Mouse (Mus musculus) brain, embryonic 14.5 days (tissue): ENCODE measurements at regions not wholly inside any gene's neighbourhood (a gene's known extent, or its start where the extent isn't known, plus 50 kb on each side); places are given as distances from the start of the nearest gene placed in this dataset.

Experiments used
- DNase-seq: peaks from one replicate; pipeline ENCODE4 v3.0.0-alpha.2; 2011; ENCODE audit warnings: low read depth
- CTCF ChIP-seq: fragments of 200-500 bp; IDR thresholded peaks from 2 replicates; pipeline ENCODE4 v1.5.1; 2012; ENCODE audit warnings: inconsistent platforms, mild to moderate bottlenecking, moderate library complexity, borderline replicate concordance; ENCODE audit not compliant: insufficient read depth, insufficient read length; ENCODE audit errors: extremely low read depth
- POLR2A ChIP-seq: fragments of 200-500 bp; IDR thresholded peaks from 2 replicates; pipeline ENCODE4 v1.6.1; 2012; ENCODE audit warnings: mild to moderate bottlenecking, inconsistent platforms, borderline replicate concordance; ENCODE audit not compliant: poor library complexity, insufficient read depth, insufficient read length, severe bottlenecking; ENCODE audit errors: extremely low read depth

DNA sequence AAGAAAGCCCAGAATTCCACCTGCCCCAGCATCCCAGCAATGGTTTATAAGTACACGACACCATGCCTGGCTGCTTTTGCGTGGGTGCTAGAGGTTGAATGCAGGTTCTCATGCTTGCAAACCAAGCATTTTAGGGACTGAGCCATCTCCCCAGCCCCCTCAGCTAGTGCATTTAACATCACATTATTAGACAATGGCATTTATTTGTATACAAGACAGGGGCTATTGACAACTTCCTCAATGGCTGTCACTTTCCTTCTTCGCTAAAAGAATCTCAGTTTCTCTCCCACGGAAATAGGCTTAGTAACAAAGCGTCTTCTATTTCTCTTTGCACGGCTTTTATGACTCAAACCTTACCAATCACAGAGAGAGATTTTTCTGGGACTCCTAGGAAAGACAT, 141.7 kb upstream of the Lrfn2 start:
- no peak for TF ChIP-seq POLR2A
- TF ChIP-seq CTCF = no peak
- peak; percentile 31 for DNase-seq

DNA sequence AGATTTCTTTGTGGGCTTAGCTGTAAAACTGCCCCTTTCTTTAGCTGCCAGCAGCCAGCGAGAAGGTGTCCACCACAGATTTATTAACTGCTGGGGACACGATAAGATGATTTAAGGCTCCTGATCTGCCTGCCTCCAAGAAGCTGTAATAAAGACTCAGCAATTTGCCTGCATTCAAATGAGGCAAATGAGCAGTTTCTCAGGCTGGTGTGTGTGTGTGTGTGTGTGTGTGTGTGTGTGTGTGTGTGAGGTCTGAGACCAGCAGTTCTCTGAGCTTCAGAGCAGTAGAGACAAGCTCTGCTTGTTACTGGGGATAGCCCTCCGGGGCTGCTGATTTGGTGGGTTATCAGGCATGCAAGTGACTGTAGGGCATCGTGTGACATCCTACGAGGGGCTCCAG, 139.2 kb upstream of the Lrfn2 start:
- DNase-seq = peak; percentile 40
- TF ChIP-seq CTCF = no peak
- TF ChIP-seq POLR2A = no peak

DNA sequence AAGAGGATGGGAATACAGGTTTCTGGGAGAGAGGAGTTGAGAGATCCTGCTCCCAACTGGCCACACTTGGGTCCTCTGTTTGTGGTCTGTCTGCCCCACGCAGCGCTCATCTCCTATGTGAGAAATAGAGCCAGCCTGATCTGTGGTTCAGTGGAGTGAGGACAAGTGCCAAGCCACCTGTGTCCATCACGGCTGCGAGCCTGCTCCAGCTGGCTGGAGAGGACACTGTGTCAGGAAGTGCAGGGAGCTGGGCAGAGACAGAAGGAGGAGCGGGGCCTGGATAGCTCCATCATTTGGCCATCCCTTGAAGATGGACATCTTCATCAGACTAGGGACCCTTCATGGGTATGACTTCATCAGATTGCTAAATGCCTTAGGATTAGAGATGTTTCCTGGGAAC, 136.4 kb upstream of the Lrfn2 start:
- TF ChIP-seq POLR2A (no peak), CTCF (no peak)

DNA sequence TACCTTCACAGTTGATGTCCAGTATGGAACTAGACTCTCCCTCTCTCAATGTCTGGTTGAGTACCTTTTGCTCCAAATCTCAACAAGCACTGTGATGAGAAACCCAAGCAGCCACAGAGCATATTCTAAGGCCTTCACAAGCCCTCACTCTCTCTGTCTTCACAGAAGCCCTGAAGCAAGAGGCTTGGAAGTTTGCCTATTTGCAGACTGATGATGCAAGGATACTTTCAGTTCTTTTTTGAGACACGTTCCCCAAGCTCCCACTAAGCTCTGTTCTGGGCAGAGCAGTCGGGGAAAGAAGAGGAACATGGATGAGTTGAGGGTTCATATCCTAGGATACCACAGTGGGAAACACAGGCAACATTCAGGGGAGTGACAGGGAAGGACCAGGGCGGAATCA, 134.0 kb upstream of the Lrfn2 start:
- no peak for DNase-seq

More for the DNA sequence above, 136.4 kb upstream of the Lrfn2 start:
- DNase-seq = no peak

DNA sequence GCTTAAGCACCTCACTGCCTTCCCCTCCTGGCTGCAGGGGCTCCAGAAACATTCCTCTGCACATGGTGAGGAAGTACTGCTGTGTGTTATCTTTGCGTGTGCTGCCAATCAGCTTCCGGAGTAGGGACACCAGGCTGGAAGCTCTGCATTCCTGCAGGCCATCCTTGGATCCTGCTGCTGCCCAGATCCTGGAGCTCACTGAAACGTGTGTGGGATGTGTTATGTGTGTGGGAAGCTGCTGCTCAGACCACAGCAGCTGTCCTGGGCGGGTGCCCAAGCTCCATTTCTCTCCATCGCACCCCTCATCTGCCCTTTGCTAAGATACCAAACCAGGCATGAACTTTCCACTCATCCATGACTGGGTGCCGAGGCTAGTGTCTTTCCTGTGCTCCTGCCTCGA, 129.5 kb upstream of the Lrfn2 start:
- no peak for DNase-seq
- TF ChIP-seq POLR2A (no peak), CTCF (no peak)

More for the DNA sequence above, 134.0 kb upstream of the Lrfn2 start:
- TF ChIP-seq POLR2A (no peak), CTCF (no peak)

DNA sequence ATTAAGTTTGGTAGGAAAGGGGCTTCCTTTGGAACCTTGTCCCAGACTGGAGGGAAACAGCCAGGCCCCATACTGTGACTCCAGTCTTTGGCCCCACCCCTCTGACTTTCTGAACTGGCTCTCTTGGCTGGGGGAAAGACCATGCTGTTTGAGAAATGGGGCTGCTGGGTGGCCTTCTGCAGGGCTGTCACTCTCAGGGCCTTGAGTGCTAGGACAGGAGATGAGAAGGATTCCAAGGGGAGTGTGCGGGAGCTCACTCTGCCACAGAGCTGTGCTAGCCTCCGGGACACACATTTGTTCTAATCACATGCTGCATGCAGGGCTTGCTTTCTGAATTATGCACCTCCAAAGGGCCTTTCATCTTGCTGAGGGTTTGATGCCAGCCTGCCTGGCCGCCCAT, 124.3 kb upstream of the Lrfn2 start:
- TF ChIP-seq POLR2A (no peak), CTCF (no peak)
- DNase-seq = no peak

DNA sequence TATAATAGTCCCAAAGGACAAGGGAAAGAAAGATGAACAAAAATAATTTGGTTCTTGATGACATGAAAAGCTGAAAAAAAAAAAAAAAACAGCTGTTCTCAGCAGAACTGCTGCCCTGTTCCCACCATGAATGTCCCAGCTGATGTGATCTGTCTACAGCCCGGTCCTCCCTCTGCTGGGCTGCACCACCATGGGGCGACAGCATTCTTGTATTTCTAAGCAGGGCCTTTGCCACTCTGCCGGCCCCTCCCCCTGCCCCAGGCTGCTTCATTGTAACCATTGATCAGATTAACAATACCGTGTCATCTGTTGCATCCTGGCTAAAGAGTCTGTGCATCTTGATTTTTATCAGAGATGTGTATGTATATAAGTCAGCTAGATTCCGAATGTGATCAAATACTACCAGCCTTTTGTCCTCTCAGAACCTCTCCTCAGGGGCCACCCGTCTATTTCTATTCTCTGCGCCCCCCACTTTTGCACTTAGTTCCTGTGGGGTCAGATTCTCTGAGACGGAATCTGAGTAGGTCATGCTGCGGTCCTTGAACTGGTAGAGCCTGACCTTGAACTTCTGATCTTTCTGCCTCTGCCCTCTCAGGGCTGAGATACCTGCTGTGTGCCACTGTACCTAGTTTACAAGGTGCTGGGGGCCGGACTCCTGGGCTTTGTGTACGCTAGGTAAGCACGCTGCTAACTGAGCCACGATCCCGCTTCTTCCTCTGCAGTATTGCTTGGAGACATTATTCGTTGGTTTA, 117.2 kb upstream of the Lrfn2 start:
- DNase-seq = peak; percentile 53
- no peak for TF ChIP-seq POLR2A
- peak; percentile 5; the same call in 1 of the 2 replicates for TF ChIP-seq CTCF

DNA sequence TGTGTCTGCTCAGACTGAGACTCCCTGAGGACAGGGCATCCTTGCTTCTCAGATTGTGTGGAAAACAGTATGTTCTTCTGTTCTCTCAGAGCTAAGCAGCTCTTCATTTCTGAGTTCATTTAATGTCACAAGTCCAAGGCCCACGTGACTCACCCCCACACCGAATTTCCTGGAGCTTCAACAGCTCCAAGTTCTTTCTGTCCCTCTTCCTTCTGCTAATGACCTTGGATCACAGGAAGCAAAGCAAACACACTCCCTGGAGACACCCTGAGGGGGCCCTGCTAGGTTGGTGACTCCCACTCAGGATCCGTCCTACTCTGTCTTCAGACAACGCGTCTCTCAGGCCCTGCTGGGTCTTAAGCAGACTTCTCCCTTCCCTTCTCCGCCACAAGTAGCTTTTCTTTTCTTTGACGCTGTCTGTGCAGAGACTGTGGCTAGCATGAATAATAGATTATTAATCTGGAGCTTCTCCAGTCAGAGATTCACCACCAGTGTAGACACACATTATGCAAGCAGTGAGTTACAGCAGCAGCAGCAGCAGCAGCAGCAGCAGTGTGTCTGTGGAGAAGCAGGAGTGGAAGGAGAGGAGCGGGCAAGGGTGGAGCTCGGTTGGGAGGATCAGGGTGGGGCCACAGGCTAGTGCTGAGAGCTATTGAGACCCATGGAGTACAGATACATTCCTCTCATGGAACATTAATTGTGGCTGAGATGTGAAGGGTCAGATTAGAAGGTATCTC, 115.4 kb upstream of the Lrfn2 start:
- TF ChIP-seq POLR2A (no peak), CTCF (no peak)
- DNase-seq = no peak

DNA sequence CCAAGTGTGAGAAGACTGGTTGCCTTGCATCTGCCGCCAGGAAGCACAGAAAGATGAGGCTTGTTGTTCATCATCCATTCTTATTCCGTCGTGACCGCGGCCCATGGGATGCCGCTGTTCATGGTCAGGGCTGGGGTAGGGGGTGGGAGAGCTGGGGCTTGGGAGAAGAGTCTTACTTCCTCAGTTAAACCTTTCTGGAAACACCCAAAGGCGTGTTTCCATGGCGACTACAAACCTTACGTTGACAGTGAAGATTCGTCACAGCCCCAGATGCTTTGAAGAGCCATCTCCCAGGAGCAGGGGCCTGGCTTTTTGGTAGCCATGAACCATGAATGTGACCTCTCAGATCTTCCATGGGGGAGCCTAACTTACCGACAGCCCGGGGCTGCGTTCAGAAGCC, 114.6 kb upstream of the Lrfn2 start:
- DNase-seq = no peak
- TF ChIP-seq POLR2A (no peak), CTCF (no peak)

DNA sequence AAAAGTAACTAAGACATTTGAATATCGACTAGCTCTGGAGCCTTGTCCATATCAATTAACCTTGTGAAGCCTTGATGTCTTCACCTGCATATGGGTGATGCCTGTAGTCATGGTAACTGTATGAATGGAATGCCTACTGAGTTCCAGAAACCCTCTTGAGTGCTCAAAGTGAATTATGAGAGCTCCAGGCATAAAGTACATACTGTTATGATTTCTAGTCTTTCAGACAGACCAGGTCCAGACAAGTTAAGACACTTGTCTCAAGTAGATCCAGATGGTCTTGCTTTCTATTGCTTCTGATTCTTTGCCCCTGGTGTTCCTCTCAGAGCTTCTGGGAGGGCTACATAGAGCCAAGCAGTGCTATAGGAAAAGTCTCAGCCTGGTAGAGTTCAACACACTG, 112.5 kb upstream of the Lrfn2 start:
- no peak for DNase-seq
- TF ChIP-seq CTCF (no peak), POLR2A (no peak)

DNA sequence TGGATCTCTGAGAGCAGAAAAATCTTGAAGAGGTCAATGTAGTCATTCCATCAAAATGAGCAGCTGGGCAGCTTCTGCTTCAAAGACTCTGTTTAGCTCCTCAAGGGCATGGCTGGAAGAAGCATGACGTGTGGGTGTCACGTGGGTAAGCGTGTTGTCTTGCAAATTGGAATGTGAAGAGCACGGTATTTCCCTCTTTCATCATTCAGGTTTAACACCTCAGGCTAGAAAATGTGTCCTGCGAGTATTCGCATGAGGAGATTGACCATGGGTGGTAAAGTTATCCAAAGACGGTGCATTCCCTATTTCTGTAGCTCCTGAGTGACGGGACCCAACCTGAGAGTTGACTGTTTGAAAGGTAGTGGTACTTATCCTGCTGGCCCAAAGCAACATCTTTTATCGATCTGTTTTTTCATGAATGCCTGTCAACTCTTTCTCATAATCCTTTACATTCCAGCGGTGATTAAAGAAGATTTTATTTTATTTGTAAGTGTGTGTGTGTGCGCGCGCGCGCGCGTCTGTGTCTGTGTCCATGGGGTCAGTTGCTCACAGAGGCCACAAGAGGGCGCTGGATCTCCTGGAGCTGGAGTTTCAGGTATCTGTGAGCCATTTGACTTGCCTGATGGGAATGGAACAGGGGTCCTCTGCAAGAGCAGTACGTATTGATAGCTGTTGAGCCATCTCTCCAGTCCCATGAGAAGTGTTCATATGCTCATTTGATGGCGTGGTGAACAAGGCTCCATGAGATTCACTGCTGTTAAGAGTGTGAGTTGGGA, 109.9 kb upstream of the Lrfn2 start:
- TF ChIP-seq CTCF = peak; percentile 11; the same call in 1 of the 2 replicates
- no peak for TF ChIP-seq POLR2A
- no peak for DNase-seq

DNA sequence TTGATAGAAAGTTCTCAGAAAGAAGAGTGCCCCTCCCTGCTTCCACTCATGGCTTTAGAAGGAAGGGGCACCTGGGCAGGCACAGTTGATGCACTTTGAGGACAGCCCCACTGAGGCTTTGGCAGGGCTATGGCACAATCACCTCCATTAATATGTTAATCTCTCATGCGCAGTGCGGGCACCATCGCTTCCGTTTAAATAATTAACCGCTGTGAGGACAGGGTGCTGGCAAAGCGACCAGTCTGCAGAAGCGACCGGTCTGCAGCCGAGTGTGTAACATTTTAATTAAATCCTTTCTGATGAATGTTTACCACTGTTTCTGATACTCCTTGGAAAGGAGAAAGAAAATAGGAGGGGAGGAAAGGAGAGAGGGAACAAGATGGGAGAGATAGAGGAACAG, 108.3 kb upstream of the Lrfn2 start:
- peak; percentile 56 for DNase-seq

DNA sequence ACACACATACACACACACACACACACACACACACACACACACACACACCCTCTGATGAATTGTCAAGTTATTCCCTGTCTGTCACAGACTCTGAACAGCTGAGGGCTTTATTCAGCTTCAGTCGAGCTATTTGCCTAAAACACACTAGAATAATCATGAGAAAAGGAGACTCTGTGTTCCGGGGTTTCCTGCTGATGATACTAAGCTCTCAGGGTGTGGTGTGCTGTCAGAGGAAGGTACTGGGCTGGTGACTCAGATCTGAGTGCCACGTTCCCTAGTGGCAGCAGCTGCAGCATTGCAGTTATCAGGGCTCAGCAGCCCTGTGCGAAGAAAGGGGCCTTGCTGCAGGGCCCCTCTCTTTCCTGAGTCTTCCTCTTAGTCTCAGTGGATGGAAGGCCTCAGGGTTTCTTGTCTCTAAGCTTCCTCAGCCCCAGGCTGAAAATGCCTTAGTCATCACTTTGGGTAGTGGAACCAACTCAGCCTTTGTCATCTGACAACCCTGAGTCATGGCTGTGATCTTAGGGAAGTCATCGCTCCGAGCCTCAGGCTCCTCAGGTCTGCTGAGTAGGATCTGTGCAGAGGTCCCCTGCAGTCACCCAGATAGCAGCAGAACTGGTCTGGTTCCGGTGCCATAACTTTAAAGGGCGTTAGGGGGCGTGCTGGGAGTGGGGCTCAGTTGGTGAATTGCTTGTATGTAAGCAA, 106.8 kb upstream of the Lrfn2 start:
- no peak for DNase-seq

More for the DNA sequence above, 108.3 kb upstream of the Lrfn2 start:
- TF ChIP-seq POLR2A (no peak), CTCF (no peak)

More for the DNA sequence above, 106.8 kb upstream of the Lrfn2 start:
- TF ChIP-seq CTCF = 0 out of 2 replicates have a peak, but pooled peaks have one; percentile 2
- TF ChIP-seq POLR2A = no peak
